Comparison of ENCODE assay signal across 11 mouse cellular contexts in the genomic region with DNA sequence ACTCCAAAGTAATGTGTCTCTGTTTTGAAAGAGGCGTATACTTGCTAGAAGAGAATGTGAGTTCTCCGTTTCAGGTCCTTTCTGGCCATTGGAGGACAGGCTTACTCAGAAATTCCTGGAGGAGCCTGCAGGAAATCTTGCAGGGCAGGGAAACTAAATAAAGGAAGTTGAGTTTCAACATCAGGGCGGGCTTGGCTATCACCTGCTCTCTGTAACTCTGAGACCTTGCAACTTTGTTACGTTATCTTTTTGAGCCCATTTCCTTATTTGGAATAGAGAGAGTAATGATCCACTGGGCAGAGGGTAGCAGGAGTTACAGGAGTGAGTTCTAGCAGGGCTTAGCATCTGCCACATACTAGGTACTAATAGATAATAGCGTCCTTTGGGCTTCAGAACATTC. TPM values are rescaled to one million over a fixed set of nuclear protein-coding genes. Genes with fewer than 3 reads are reported as not detected.
A peak's percentile ranks its signal among the peaks of the same experiment; 100 is the strongest.
DNase-seq lines count a peak whose midpoint lies in the region; ATAC-seq and TF ChIP-seq lines count a peak whose summit lies in the region.
"Had no signal": no experiment of that assay in that cellular context is flagged by ENCODE, and none has a peak within 500 bp of the region (broad histone marks: within the 10 kb centered on the region; RNA-seq: fewer than 3 reads in every experiment).

No protein-coding gene starts in this region.

- H3K27ac ChIP-seq in kidney, embryonic 15.5 days = peak overlapping the region; percentile 48; the same call in 1 of the 2 replicates
- H3K27ac ChIP-seq in intestine, embryonic 14.5 days (ENCODE audit: low read depth) = peak overlapping the region; percentile 54; the same call in 1 of the 2 replicates
- H3K27ac ChIP-seq in lung, embryonic 16.5 days (ENCODE audit: low read length) = peak overlapping the region; percentile 77
- H3K27ac ChIP-seq in stomach, embryonic 14.5 days (ENCODE audit: low read length) = peak overlapping the region; percentile 34; the same call in 1 of the 2 replicates
- no peak overlapping the region for H3K27ac ChIP-seq in layer of hippocampus, adult 2 months
- H3K27ac ChIP-seq: limb, embryonic 10.5 days; midbrain, embryonic 10.5 days had no signal

- no peak overlapping the region for H3K4me2 ChIP-seq in kidney, embryonic 15.5 days
- H3K4me2 ChIP-seq in intestine, embryonic 14.5 days (ENCODE audit: low read length) = no peak overlapping the region
- H3K4me2 ChIP-seq in lung, embryonic 16.5 days (ENCODE audit: low read depth, low read length) = peak overlapping the region; percentile 18; the same call in 1 of the 2 replicates
- H3K4me2 ChIP-seq in stomach, embryonic 14.5 days (replicated peaks; ENCODE audit: low read depth, low read length) = no peak overlapping the region

- H3K9ac ChIP-seq in kidney, embryonic 15.5 days = no peak overlapping the region
- no peak overlapping the region for H3K9ac ChIP-seq in intestine, embryonic 14.5 days (ENCODE audit: low read length)
- no peak overlapping the region for H3K9ac ChIP-seq in lung, embryonic 16.5 days (ENCODE audit: low read length)
- no peak overlapping the region for H3K9ac ChIP-seq in stomach, embryonic 14.5 days (replicated peaks; ENCODE audit: low read depth, low read length)

- H3K36me3 ChIP-seq in kidney, embryonic 15.5 days = no peaks in the 10 kb centered on the region
- no peaks in the 10 kb centered on the region for H3K36me3 ChIP-seq in intestine, embryonic 14.5 days (ENCODE audit: control insufficient read depth, insufficient read depth, low read length)
- no peaks in the 10 kb centered on the region for H3K36me3 ChIP-seq in lung, embryonic 16.5 days (ENCODE audit: control insufficient read depth, insufficient read depth, low read length)
- no peaks in the 10 kb centered on the region for H3K36me3 ChIP-seq in stomach, embryonic 14.5 days (ENCODE audit: control insufficient read depth, insufficient read depth, low read length)
- H3K36me3 ChIP-seq: limb, embryonic 10.5 days; midbrain, embryonic 10.5 days had no signal

- no peak overlapping the region for H3K4me3 ChIP-seq in kidney, embryonic 15.5 days (replicated peaks)
- no peak overlapping the region for H3K4me3 ChIP-seq in intestine, embryonic 14.5 days (ENCODE audit: low read depth, low read length)
- no peak overlapping the region for H3K4me3 ChIP-seq in lung, embryonic 16.5 days (ENCODE audit: low read length)
- H3K4me3 ChIP-seq in stomach, embryonic 14.5 days (ENCODE audit: low read depth, low read length) = no peak overlapping the region
- no peak overlapping the region for H3K4me3 ChIP-seq in layer of hippocampus, adult 2 months
- H3K4me3 ChIP-seq: limb, embryonic 10.5 days; midbrain, embryonic 10.5 days had no signal

- peaks cover 33% of the 10 kb centered on the region for H3K4me1 ChIP-seq in kidney, embryonic 15.5 days
- H3K4me1 ChIP-seq in intestine, embryonic 14.5 days (replicated peaks; ENCODE audit: control insufficient read depth, insufficient read depth, low read length) = peaks cover 26% of the 10 kb centered on the region; the same call in 1 of the 2 replicates
- H3K4me1 ChIP-seq in lung, embryonic 16.5 days (replicated peaks; ENCODE audit: control insufficient read depth, insufficient read depth, low read length) = peaks cover 11% of the 10 kb centered on the region
- H3K4me1 ChIP-seq in stomach, embryonic 14.5 days (ENCODE audit: control insufficient read depth, insufficient read depth, low read length) = peaks cover 9% of the 10 kb centered on the region; the same call in 1 of the 2 replicates
- H3K4me1 ChIP-seq: limb, embryonic 10.5 days had no signal

- WGBS in kidney, embryonic 15.5 days = 40% methylated on average over 5 of the region's 5 CpGs
- 14% methylated on average over 5 of the region's 5 CpGs for WGBS in intestine, embryonic 14.5 days
- 29% methylated on average over 5 of the region's 5 CpGs for WGBS in lung, embryonic 16.5 days
- 27% methylated on average over 5 of the region's 5 CpGs for WGBS in stomach, embryonic 14.5 days

- no peaks in the 10 kb centered on the region for H3K9me3 ChIP-seq in kidney, embryonic 15.5 days (replicated peaks)
- H3K9me3 ChIP-seq in intestine, embryonic 14.5 days (ENCODE audit: control insufficient read depth, low read length) = no peaks in the 10 kb centered on the region
- no peaks in the 10 kb centered on the region for H3K9me3 ChIP-seq in lung, embryonic 16.5 days (ENCODE audit: control insufficient read depth, low read length)
- no peaks in the 10 kb centered on the region for H3K9me3 ChIP-seq in stomach, embryonic 14.5 days (ENCODE audit: control insufficient read depth, low read depth, low read length)
- H3K9me3 ChIP-seq: limb, embryonic 10.5 days; midbrain, embryonic 10.5 days had no signal

- H3K27me3 ChIP-seq in kidney, embryonic 15.5 days = no peaks in the 10 kb centered on the region
- H3K27me3 ChIP-seq in intestine, embryonic 14.5 days (replicated peaks; ENCODE audit: control insufficient read depth, insufficient read depth, low read length) = no peaks in the 10 kb centered on the region
- no peaks in the 10 kb centered on the region for H3K27me3 ChIP-seq in lung, embryonic 16.5 days (ENCODE audit: control insufficient read depth, insufficient read depth, low read depth, low read length)
- no peaks in the 10 kb centered on the region for H3K27me3 ChIP-seq in stomach, embryonic 14.5 days (ENCODE audit: control insufficient read depth, insufficient read depth, low read length)

- no peak for DNase-seq in kidney, postnatal 25 days
- DNase-seq in intestine, embryonic 14.5 days (ENCODE audit: low spot score) = no peak
- DNase-seq in B cell, adult 2 months = no peak
- no peak for DNase-seq in right cerebral cortex, postnatal 4 days
- DNase-seq in layer of hippocampus, adult 2 months (ENCODE audit: low spot score in 2 of 2) = no peak
- DNase-seq: adrenal gland, postnatal 14 days had no signal

- ATAC-seq in kidney, embryonic 15.5 days (replicated peaks; ENCODE audit: low FRiP score) = no peak
- peak; percentile 47; the same call in 1 of the 2 replicates for ATAC-seq in intestine, embryonic 14.5 days (replicated peaks; ENCODE audit: low FRiP score, low TSS enrichment, low read depth)
- ATAC-seq in lung, embryonic 16.5 days (ENCODE audit: low read depth) = peak; percentile 49; the same call in 1 of the 2 replicates
- no peak for ATAC-seq in stomach, embryonic 14.5 days (ENCODE audit: insufficient number of reproducible peaks, insufficient read depth, low FRiP score, low read depth)

- no peak for TF ChIP-seq CTCF in layer of hippocampus, adult 2 months (conservative IDR thresholded peaks at IDR 0.05)

RNA-seq across cellular contexts. Expression of gene Lyve1, which starts 2.9 kb away (rescaled TPM):
- 6.5 and 9.1 TPM in 2 replicates for polyA plus RNA-seq in kidney, embryonic 15.5 days (2015; fragmentation: Nextera tagmentation; extraction: Ambion mirVana)
- polyA plus RNA-seq in intestine, embryonic 14.5 days (2014; fragmentation: Nextera tagmentation; extraction: Ambion mirVana) = 7.8 and 10.3 TPM in 2 replicates
- polyA plus RNA-seq in lung, embryonic 16.5 days (2015; fragmentation: Nextera tagmentation; extraction: Ambion mirVana) = 67.3 and 72.5 TPM in 2 replicates
- 5.6 and 9.5 TPM in 2 replicates for polyA plus RNA-seq in stomach, embryonic 14.5 days (2014; fragmentation: Nextera tagmentation; extraction: Ambion mirVana)
- total RNA-seq in layer of hippocampus, adult 2 months (2021) = 1 to 10 TPM in 1 of 2 experiments, under 1 TPM in 1; 0.66 to 2.5 TPM

RNA-seq across cellular contexts. Expression of gene Rnf141, which starts 15.9 kb away (rescaled TPM):
- polyA plus RNA-seq in kidney, embryonic 15.5 days (2015; fragmentation: Nextera tagmentation; extraction: Ambion mirVana) = 30.2 and 30.8 TPM in 2 replicates
- 40.8 and 41.2 TPM in 2 replicates for polyA plus RNA-seq in intestine, embryonic 14.5 days (2014; fragmentation: Nextera tagmentation; extraction: Ambion mirVana)
- 37.5 and 37.7 TPM in 2 replicates for polyA plus RNA-seq in lung, embryonic 16.5 days (2015; fragmentation: Nextera tagmentation; extraction: Ambion mirVana)
- polyA plus RNA-seq in stomach, embryonic 14.5 days (2014; fragmentation: Nextera tagmentation; extraction: Ambion mirVana) = 41.0 and 48.1 TPM in 2 replicates
- 10 to 100 TPM; 83.4 to 90.6 TPM for total RNA-seq in layer of hippocampus, adult 2 months (2021)

Comparison
In these comparisons a context has a peak if more than half of its experiments do, and no peak if none do; other contexts are left out.
1. ATAC-seq: peak in intestine, embryonic 14.5 days (single experiment) and lung, embryonic 16.5 days (single experiment); none in kidney, embryonic 15.5 days (single experiment) and stomach, embryonic 14.5 days (single experiment).